20 mouse cellular contexts compared by ENCODE assay signal in genomic region chr11:117586857-117587425, GRCm38 (mm10).
DNase-seq lines count a peak whose midpoint lies in the region; ATAC-seq and TF ChIP-seq lines count a peak whose summit lies in the region.
"Had no signal": no experiment of that assay in that cellular context is flagged by ENCODE, and none has a peak within 500 bp of the region (broad histone marks: within the 10 kb centered on the region; RNA-seq: fewer than 3 reads in every experiment).

No protein-coding gene starts in this region.

- peak overlapping the region; percentile 70 for H3K27ac ChIP-seq in hindbrain, embryonic 13.5 days
- H3K27ac ChIP-seq in hindbrain, embryonic 16.5 days (ENCODE audit: low read depth, low read length): no peak overlapping the region
- peak overlapping the region; percentile 81 for H3K27ac ChIP-seq in forebrain, embryonic 16.5 days (ENCODE audit: low read length)
- peak overlapping the region; percentile 19 for H3K27ac ChIP-seq in midbrain, embryonic 16.5 days (ENCODE audit: low read length)
- H3K27ac ChIP-seq: gastrocnemius, adult 2 months; heart, embryonic 13.5 days; kidney, postnatal 0 days; liver, embryonic 15.5 days had no signal

- whole genome bisulfite sequencing in hindbrain, embryonic 13.5 days: 58% methylated on average over 7 of the region's 7 CpGs
- 70% methylated on average over 7 of the region's 7 CpGs for WGBS in hindbrain, embryonic 16.5 days
- 47% methylated on average over 7 of the region's 7 CpGs for WGBS in forebrain, embryonic 16.5 days
- 62% methylated on average over 7 of the region's 7 CpGs for WGBS in midbrain, embryonic 16.5 days

- ATAC-seq in hindbrain, embryonic 13.5 days (ENCODE audit: low FRiP score): peak; percentile 61; the same call in 1 of the 2 replicates
- ATAC-seq in hindbrain, embryonic 16.5 days: no peak
- ATAC-seq in forebrain, embryonic 16.5 days: peak; percentile 93
- ATAC-seq in midbrain, embryonic 16.5 days: no peak
- no peak for ATAC-seq in erythroblast, adult 5-6 weeks (replicated peaks; ENCODE audit: low FRiP score, poor library complexity, severe bottlenecking)
- ATAC-seq: intestine, postnatal 0 days; lung, postnatal 0 days; Patski had no signal

- H3K4me3 ChIP-seq in hindbrain, embryonic 13.5 days: no peak overlapping the region
- no peak overlapping the region for H3K4me3 ChIP-seq in hindbrain, embryonic 16.5 days (ENCODE audit: low read length)
- no peak overlapping the region for H3K4me3 ChIP-seq in forebrain, embryonic 16.5 days (replicated peaks; ENCODE audit: low read length)
- no peak overlapping the region for H3K4me3 ChIP-seq in midbrain, embryonic 16.5 days (ENCODE audit: low read depth, low read length)
- H3K4me3 ChIP-seq: gastrocnemius, adult 2 months; heart, embryonic 13.5 days; liver, embryonic 15.5 days; myocyte had no signal

- H3K4me1 ChIP-seq in hindbrain, embryonic 13.5 days (replicated peaks): peaks cover 20% of the 10 kb centered on the region
- H3K4me1 ChIP-seq in hindbrain, embryonic 16.5 days (ENCODE audit: control insufficient read depth, insufficient read depth, low read depth, low read length): peaks cover 3% of the 10 kb centered on the region; the same call in 1 of the 2 replicates
- H3K4me1 ChIP-seq in forebrain, embryonic 16.5 days (replicated peaks; ENCODE audit: control insufficient read depth, insufficient read depth, low read length): peaks cover 22% of the 10 kb centered on the region
- H3K4me1 ChIP-seq in midbrain, embryonic 16.5 days (ENCODE audit: control insufficient read depth, insufficient read depth, low read length): peaks cover 5% of the 10 kb centered on the region
- H3K4me1 ChIP-seq: liver, embryonic 15.5 days had no signal

- no peaks in the 10 kb centered on the region for H3K27me3 ChIP-seq in hindbrain, embryonic 13.5 days
- H3K27me3 ChIP-seq in hindbrain, embryonic 16.5 days (replicated peaks; ENCODE audit: control insufficient read depth, insufficient read depth, low read length): no peaks in the 10 kb centered on the region
- no peaks in the 10 kb centered on the region for H3K27me3 ChIP-seq in forebrain, embryonic 16.5 days (replicated peaks; ENCODE audit: control insufficient read depth, insufficient read depth, low read length)
- no peaks in the 10 kb centered on the region for H3K27me3 ChIP-seq in midbrain, embryonic 16.5 days (ENCODE audit: control insufficient read depth, insufficient read depth, low read depth, low read length)
- H3K27me3 ChIP-seq: heart, embryonic 13.5 days; liver, embryonic 15.5 days; Patski had no signal

- TF ChIP-seq CTCF in brain, embryonic 14.5 days (IDR thresholded peaks at IDR 0.05; ENCODE audit: borderline replicate concordance, extremely low read depth, insufficient read depth, insufficient read length): no peak

- H3K36me3 ChIP-seq in hindbrain, embryonic 13.5 days: no peaks in the 10 kb centered on the region
- H3K36me3 ChIP-seq in hindbrain, embryonic 16.5 days (ENCODE audit: control insufficient read depth, insufficient read depth, low read length): no peaks in the 10 kb centered on the region
- no peaks in the 10 kb centered on the region for H3K36me3 ChIP-seq in forebrain, embryonic 16.5 days (ENCODE audit: control insufficient read depth, insufficient read depth)
- no peaks in the 10 kb centered on the region for H3K36me3 ChIP-seq in midbrain, embryonic 16.5 days (ENCODE audit: control insufficient read depth, insufficient read depth, low read length)
- H3K36me3 ChIP-seq: heart, embryonic 13.5 days; liver, embryonic 15.5 days had no signal

- no peak for TF ChIP-seq POLR2A in brain, embryonic 14.5 days (IDR thresholded peaks at IDR 0.05; ENCODE audit: borderline replicate concordance, extremely low read depth, insufficient read depth, insufficient read length, poor library complexity, severe bottlenecking)

- DNase-seq in brain, embryonic 14.5 days (ENCODE audit: low read depth): peak; percentile 74
- DNase-seq in left cerebral cortex, adult 9 months (ENCODE audit: low spot score in 2 of 2): no peak
- DNase-seq: B cell, adult 2 months; cerebellum, adult 11-12 months; cerebellum, postnatal 25 days; gastrocnemius, adult 2 months; heart, postnatal 4 days; right cerebral cortex, adult 18-20 months had no signal

- H3K9me3 ChIP-seq in hindbrain, embryonic 13.5 days: no peaks in the 10 kb centered on the region; the same call in 1 of the 2 replicates
- H3K9me3 ChIP-seq in hindbrain, embryonic 16.5 days (ENCODE audit: control insufficient read depth, low read length): no peaks in the 10 kb centered on the region
- no peaks in the 10 kb centered on the region for H3K9me3 ChIP-seq in forebrain, embryonic 16.5 days (ENCODE audit: control insufficient read depth, low read length)
- 0 out of 2 replicates have a peak, but pooled peaks cover 4% of the 10 kb centered on the region for H3K9me3 ChIP-seq in midbrain, embryonic 16.5 days (replicated peaks; ENCODE audit: control insufficient read depth, low read length, poor library complexity, severe bottlenecking)
- H3K9me3 ChIP-seq: liver, embryonic 15.5 days had no signal

- H3K4me2 ChIP-seq in hindbrain, embryonic 13.5 days: no peak overlapping the region
- H3K4me2 ChIP-seq in hindbrain, embryonic 16.5 days (ENCODE audit: low read length): no peak overlapping the region
- H3K4me2 ChIP-seq in forebrain, embryonic 16.5 days (ENCODE audit: low read length): no peak overlapping the region
- no peak overlapping the region for H3K4me2 ChIP-seq in midbrain, embryonic 16.5 days (ENCODE audit: low read length)
- H3K4me2 ChIP-seq: heart, embryonic 13.5 days; liver, embryonic 15.5 days had no signal

- H3K9ac ChIP-seq in hindbrain, embryonic 13.5 days: no peak overlapping the region
- no peak overlapping the region for H3K9ac ChIP-seq in hindbrain, embryonic 16.5 days (ENCODE audit: low read depth, low read length)
- H3K9ac ChIP-seq in forebrain, embryonic 16.5 days (replicated peaks; ENCODE audit: low read depth, low read length): no peak overlapping the region
- H3K9ac ChIP-seq in midbrain, embryonic 16.5 days (ENCODE audit: low read depth, low read length): no peak overlapping the region
- H3K9ac ChIP-seq: heart, embryonic 13.5 days; liver, embryonic 15.5 days had no signal

Comparison
In these comparisons a context has a peak if more than half of its experiments do, and no peak if none do; other contexts are left out.
1. ATAC-seq: peak in hindbrain, embryonic 13.5 days (single experiment) and forebrain, embryonic 16.5 days (single experiment); none in hindbrain, embryonic 16.5 days (single experiment), midbrain, embryonic 16.5 days (single experiment) and erythroblast, adult 5-6 weeks (single experiment).